Mouse (Mus musculus) C2C12 (cell line): ENCODE data around the gene Bfsp1. TPM values are rescaled to one million over a fixed set of nuclear protein-coding genes. Genes with fewer than 3 reads are reported as not detected.

Experiments
- H3K27me3 ChIP-seq: one replicate; pipeline ENCODE4 v1.6.1; 2011; ENCODE audit not compliant: control insufficient read depth, insufficient read depth, insufficient read length
- H3K36me3 ChIP-seq: one replicate; pipeline ENCODE4 v1.6.1; 2011; ENCODE audit not compliant: control insufficient read depth, insufficient read depth
- H3K4me3 ChIP-seq: one replicate; pipeline ENCODE4 v1.5.1; 2011; ENCODE audit warnings: mild to moderate bottlenecking, control low read depth; ENCODE audit not compliant: poor library complexity, insufficient read depth, severe bottlenecking
- H3K79me2 ChIP-seq: one replicate; pipeline ENCODE4 v1.6.1; 2011; ENCODE audit not compliant: control insufficient read depth, insufficient read depth
- H3K79me3 ChIP-seq: one replicate; pipeline ENCODE4 v1.6.1; 2011; ENCODE audit warnings: low read depth, control low read depth
- H3ac ChIP-seq: one replicate; pipeline ENCODE3; 2011; ENCODE audit warnings: low read depth; ENCODE audit not compliant: control insufficient read depth, insufficient read length
- CEBPB ChIP-seq: IDR thresholded peaks from one replicate; pipeline ENCODE4 v1.6.1; 2011; ENCODE audit warnings: low read depth, mild to moderate bottlenecking, control low read depth, moderate library complexity
- CTCF ChIP-seq: IDR thresholded peaks from one replicate; pipeline ENCODE4 v1.5.1; 2011; ENCODE audit not compliant: control insufficient read depth, insufficient read depth, insufficient read length
- FOSL1 ChIP-seq: IDR thresholded peaks from one replicate; pipeline ENCODE4 v1.8.0; 2011; ENCODE audit warnings: mild to moderate bottlenecking, low read length; ENCODE audit not compliant: poor library complexity, insufficient read depth, severe bottlenecking
- MAX ChIP-seq: IDR thresholded peaks from one replicate; pipeline ENCODE4 v1.6.1; 2011; ENCODE audit warnings: mild to moderate bottlenecking, control low read depth
- MYOD1 ChIP-seq: IDR thresholded peaks from one replicate; pipeline ENCODE4 v1.6.1; 2011; ENCODE audit warnings: low read depth; ENCODE audit not compliant: control insufficient read depth, insufficient read length
- MYOG ChIP-seq: IDR thresholded peaks from one replicate; pipeline ENCODE4 v1.6.1; 2011; ENCODE audit not compliant: control insufficient read depth, insufficient read length; ENCODE audit errors: extremely low read depth
- USF1 ChIP-seq: IDR thresholded peaks from one replicate; pipeline ENCODE4 v1.6.1; 2011; ENCODE audit warnings: low read depth, mild to moderate bottlenecking, control low read depth, moderate library complexity
- polyA plus RNA-seq: library from polyadenylated mRNA; unstranded; fragments of >200 nt; fragmentation: generic; extraction: Trizol; gene quantifications from one replicate; pipeline ENCODE4 v1.2.1, GENCODE M21; 2012; ENCODE audit warnings: missing spikeins

Bfsp1 gene
- polyA plus RNA-seq, 1 experiment = 0.06 TPM

- no peaks in the 10 kb centered on the region for H3K36me3 ChIP-seq
- TF ChIP-seq CEBPB (no peak), MYOD1 (no peak), USF1 (no peak), MYOG (no peak), CTCF (no peak), FOSL1 (no peak), MAX (no peak)
- no peak overlapping the region for H3ac ChIP-seq
- no peaks in the 10 kb centered on the region for H3K79me2 ChIP-seq
- peaks cover 3% of the 10 kb centered on the region for H3K27me3 ChIP-seq
- H3K4me3 ChIP-seq = no peak overlapping the region
- no peaks in the 10 kb centered on the region for H3K79me3 ChIP-seq
These were observed 23.5 kb downstream of the Bfsp1 start for GRCm38 (mm10) chr2:143839458-143839857.

DNA sequence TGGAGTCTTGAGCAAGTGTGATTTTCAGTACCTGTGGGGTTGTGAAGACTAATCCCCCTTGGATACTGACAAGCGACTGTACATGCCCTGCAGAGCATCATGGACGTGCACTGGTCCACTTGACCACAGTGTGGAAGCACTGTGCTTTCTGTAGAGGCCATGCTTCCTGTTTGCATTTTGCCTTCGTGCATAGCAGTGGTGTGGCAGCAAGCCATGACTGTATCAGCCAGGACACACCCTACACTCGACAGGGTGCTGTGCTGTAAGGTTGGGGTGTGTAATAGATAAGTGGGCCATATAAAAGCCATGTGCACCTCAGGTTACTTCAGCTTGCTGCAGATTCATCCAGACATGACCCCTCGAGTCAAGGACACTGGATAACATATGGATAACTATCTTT lies 24.3 kb downstream of the Bfsp1 start:
- H3K79me3 ChIP-seq = no peaks in the 10 kb centered on the region
- no peak for TF ChIP-seq CTCF
- no peak for TF ChIP-seq MAX
- no peak for TF ChIP-seq CEBPB
- TF ChIP-seq MYOG = no peak
- no peak for TF ChIP-seq MYOD1
- TF ChIP-seq FOSL1 = no peak
- no peak for TF ChIP-seq USF1
- H3K4me3 ChIP-seq = no peak overlapping the region
- no peak overlapping the region for H3ac ChIP-seq
- no peaks in the 10 kb centered on the region for H3K79me2 ChIP-seq
- H3K27me3 ChIP-seq = peaks cover 3% of the 10 kb centered on the region
- no peaks in the 10 kb centered on the region for H3K36me3 ChIP-seq

GRCm38 (mm10) chr2:143837291-143837701 lies 25.7 kb downstream of the Bfsp1 start:
- H3K27me3 ChIP-seq = no peaks in the 10 kb centered on the region
- no peak overlapping the region for H3K4me3 ChIP-seq

DNA sequence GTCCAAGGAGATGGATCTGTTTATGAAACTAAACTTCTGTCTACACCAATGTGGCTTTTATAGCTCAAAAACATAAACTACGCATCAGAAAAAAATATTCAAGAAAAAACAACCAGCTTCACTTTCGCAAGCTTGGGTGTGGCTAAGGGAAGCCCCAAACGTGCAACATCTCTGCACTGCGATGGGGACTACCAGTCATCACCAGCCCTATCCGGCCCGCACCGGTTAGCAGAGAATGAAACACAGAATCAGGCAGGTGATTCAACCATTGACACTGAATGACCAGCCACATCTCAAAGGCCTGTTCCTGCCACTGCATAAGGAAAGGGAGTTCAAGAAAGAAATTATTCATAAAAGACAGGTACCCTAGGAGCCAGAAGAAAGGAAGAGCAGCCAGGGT lies 27.2 kb downstream of the Bfsp1 start:
- H3ac ChIP-seq = no peak overlapping the region
- H3K36me3 ChIP-seq = no peaks in the 10 kb centered on the region
- no peaks in the 10 kb centered on the region for H3K79me2 ChIP-seq
- no peaks in the 10 kb centered on the region for H3K27me3 ChIP-seq
- no peak overlapping the region for H3K4me3 ChIP-seq
- TF ChIP-seq USF1 (no peak), MYOD1 (no peak), CEBPB (no peak), MYOG (no peak), FOSL1 (no peak), MAX (no peak), CTCF (no peak)
- H3K79me3 ChIP-seq = no peaks in the 10 kb centered on the region

More at GRCm38 (mm10) chr2:143837291-143837701, 25.7 kb downstream of the Bfsp1 start:
- Histone ChIP-seq H3K36me3 (no peaks in the 10 kb centered on the region), H3K79me3 (no peaks in the 10 kb centered on the region), H3ac (no peak overlapping the region), H3K79me2 (no peaks in the 10 kb centered on the region)
- TF ChIP-seq FOSL1 (no peak), CEBPB (no peak), CTCF (peak; percentile 47), MAX (no peak), USF1 (no peak)

DNA sequence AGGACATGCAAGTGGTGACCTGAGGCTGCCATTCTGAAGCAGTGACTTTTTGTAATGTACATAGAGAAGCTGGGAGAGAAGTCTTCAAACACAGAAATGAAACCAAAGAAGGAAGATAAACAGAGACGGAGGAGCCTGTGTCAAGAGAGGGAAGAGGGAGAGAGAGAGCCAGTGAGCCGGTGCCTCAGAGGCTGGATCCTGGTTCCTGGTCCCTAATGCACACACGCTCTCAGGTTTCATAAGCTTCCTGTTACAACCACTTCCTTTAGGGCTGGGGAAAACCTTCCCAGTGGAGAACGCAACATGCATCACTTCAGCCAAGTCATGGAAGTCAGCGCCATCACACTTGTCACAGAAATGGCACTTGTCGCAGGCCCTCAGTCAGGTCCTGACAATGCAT lies 28.9 kb downstream of the Bfsp1 start:
- Histone ChIP-seq H3K79me2 (no peaks in the 10 kb centered on the region), H3K4me3 (no peak overlapping the region), H3ac (no peak overlapping the region), H3K79me3 (no peaks in the 10 kb centered on the region), H3K27me3 (no peaks in the 10 kb centered on the region), H3K36me3 (no peaks in the 10 kb centered on the region)
- TF ChIP-seq MYOG = no peak
- no peak for TF ChIP-seq CTCF
- no peak for TF ChIP-seq MAX
- TF ChIP-seq MYOD1 = no peak
- no peak for TF ChIP-seq FOSL1
- no peak for TF ChIP-seq USF1
- no peak for TF ChIP-seq CEBPB

GRCm38 (mm10) chr2:143832721-143833120 lies 30.3 kb downstream of the Bfsp1 start:
- Histone ChIP-seq H3K79me2 (no peaks in the 10 kb centered on the region), H3K27me3 (no peaks in the 10 kb centered on the region), H3K79me3 (no peaks in the 10 kb centered on the region), H3ac (no peak overlapping the region), H3K36me3 (no peaks in the 10 kb centered on the region), H3K4me3 (no peak overlapping the region)
- TF ChIP-seq MAX (no peak), FOSL1 (no peak), CEBPB (no peak), MYOG (no peak), MYOD1 (no peak), USF1 (no peak), CTCF (no peak)
